Mouse (Mus musculus): Measurements from ENCODE around the gene Zmpste24. TPM values are rescaled to one million over a fixed set of nuclear protein-coding genes. Genes with fewer than 3 reads are reported as not detected.
"Not testable (repeated sequence)": the region's sequence is repeated elsewhere in the genome, so short reads cannot be mapped to it uniquely, and the experiment has no call there.

Zmpste24 gene
- polyA plus RNA-seq, 1 experiment from 2014 or later: 22.3 TPM

DNA sequence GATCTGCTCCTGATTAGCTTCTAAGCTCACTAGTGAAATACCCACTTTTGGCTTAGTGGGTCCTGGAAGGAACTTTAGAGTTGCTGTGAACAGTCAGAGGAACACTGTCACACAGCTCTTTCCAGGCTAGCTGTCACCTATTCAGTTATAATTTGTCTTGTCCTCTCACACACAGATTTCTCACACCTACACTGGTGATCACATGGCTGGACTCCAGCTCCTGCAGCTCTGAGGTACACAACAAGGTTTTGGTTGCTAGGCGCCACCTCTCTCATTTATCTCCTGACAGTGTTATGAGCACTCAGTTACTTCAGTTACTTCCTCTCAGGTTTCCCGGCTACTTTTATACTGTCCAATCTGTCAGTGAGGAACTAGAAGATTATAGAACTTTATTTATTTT is 32.7 kb downstream of the Zmpste24 start:
- H3K27ac ChIP-seq (ENCODE audit: low read depth, low read length): no peak overlapping the region

DNA sequence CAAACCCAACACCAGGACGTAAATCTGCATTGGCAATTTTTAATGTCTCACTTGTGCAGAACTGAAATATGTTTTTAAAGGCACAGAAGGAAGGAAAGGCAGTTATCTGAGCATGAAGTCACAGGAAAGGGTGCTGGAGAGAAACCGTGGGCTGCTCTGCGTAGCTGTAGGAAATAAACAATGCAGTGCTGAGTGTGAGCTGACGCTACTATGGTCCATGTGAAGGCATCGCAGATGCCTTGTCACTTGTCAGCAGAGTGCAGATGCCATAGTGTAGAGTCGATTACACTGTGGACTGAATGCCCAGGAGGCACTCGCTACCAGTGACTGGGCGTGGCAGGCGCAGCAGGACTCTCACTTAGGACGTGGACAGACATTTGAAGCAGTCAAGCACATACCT is 38.8 kb downstream of the Zmpste24 start:
- 92% methylated on average over 10 of the region's 10 CpGs for whole genome bisulfite sequencing
- H3K27me3 ChIP-seq (replicated peaks; ENCODE audit: control insufficient read depth, insufficient read depth, low read length); H3K4me1 ChIP-seq (ENCODE audit: control insufficient read depth, insufficient read depth, low read length); H3K9ac ChIP-seq (ENCODE audit: low read length); H3K9me3 ChIP-seq (replicated peaks; ENCODE audit: control insufficient read depth, low read length); H3K27ac ChIP-seq (ENCODE audit: low read depth, low read length); H3K4me2 ChIP-seq (ENCODE audit: low read length); DNase-seq (ENCODE audit: low spot score); H3K4me3 ChIP-seq (ENCODE audit: low read depth, low read length); ATAC-seq: not testable (repeated sequence)
- H3K36me3 ChIP-seq (ENCODE audit: control insufficient read depth, insufficient read depth, low read length): peaks cover 48% of the 10 kb centered on the region

More for the DNA sequence above, 32.7 kb downstream of the Zmpste24 start:
- Histone ChIP-seq H3K36me3 (ENCODE audit: control insufficient read depth, insufficient read depth, low read length) (peaks cover 60% of the 10 kb centered on the region), H3K9me3 (replicated peaks; ENCODE audit: control insufficient read depth, low read length) (no peaks in the 10 kb centered on the region), H3K4me3 (ENCODE audit: low read depth, low read length) (no peak overlapping the region), H3K27me3 (replicated peaks; ENCODE audit: control insufficient read depth, insufficient read depth, low read length) (no peaks in the 10 kb centered on the region), H3K4me1 (ENCODE audit: control insufficient read depth, insufficient read depth, low read length) (no peaks in the 10 kb centered on the region), H3K4me2 (ENCODE audit: low read length) (no peak overlapping the region), H3K9ac (ENCODE audit: low read length) (no peak overlapping the region)
- DNase-seq (ENCODE audit: low spot score) (no peak), ATAC-seq (no peak)
- WGBS: 86% methylated on average over 2 of the region's 2 CpGs

DNA sequence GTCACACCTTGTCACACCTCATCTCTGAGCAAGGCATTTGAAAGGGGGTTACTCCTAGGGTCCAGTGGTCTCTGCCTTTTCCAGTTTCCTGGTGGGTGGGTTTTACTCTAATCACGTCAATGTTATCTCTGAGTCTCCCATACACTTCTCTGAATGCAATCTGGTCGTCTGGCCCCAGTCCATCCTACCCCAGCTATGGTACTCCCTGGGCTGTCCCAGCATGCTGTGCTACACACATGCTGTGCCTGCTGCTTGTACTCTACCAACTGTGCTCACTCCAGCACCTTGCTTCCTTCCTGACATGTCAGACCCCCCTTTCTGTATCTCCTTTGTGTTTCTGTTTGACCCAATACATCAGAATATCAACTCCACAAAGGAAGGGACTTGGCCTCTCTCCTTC is 41.0 kb downstream of the Zmpste24 start:
- H3K27ac ChIP-seq (ENCODE audit: low read depth, low read length): no peak overlapping the region
- WGBS: 64% methylated on average over 2 of the region's 2 CpGs
- 0 out of 2 replicates have a peak, but pooled peaks cover 2% of the 10 kb centered on the region for H3K4me1 ChIP-seq (ENCODE audit: control insufficient read depth, insufficient read depth, low read length)
- ATAC-seq (peak; percentile 64; the same call in 1 of the 2 replicates), DNase-seq (ENCODE audit: low spot score) (peak; percentile 38)
- H3K36me3 ChIP-seq (ENCODE audit: control insufficient read depth, insufficient read depth, low read length): peaks cover 27% of the 10 kb centered on the region
- H3K27me3 ChIP-seq (replicated peaks; ENCODE audit: control insufficient read depth, insufficient read depth, low read length): no peaks in the 10 kb centered on the region
- no peak overlapping the region for H3K4me2 ChIP-seq (ENCODE audit: low read length)
- no peak overlapping the region for H3K9ac ChIP-seq (ENCODE audit: low read length)
- H3K4me3 ChIP-seq (ENCODE audit: low read depth, low read length): no peak overlapping the region
- no peaks in the 10 kb centered on the region for H3K9me3 ChIP-seq (replicated peaks; ENCODE audit: control insufficient read depth, low read length)

GRCm38 (mm10) chr4:121056342-121056741 is 41.7 kb downstream of the Zmpste24 start:
- no peak overlapping the region for H3K4me3 ChIP-seq (ENCODE audit: low read depth, low read length)
- H3K27ac ChIP-seq (ENCODE audit: low read depth, low read length): no peak overlapping the region
- H3K36me3 ChIP-seq (ENCODE audit: control insufficient read depth, insufficient read depth, low read length): peaks cover 23% of the 10 kb centered on the region
- no peak for DNase-seq (ENCODE audit: low spot score)
- no peak for ATAC-seq
- no peaks in the 10 kb centered on the region for H3K27me3 ChIP-seq (replicated peaks; ENCODE audit: control insufficient read depth, insufficient read depth, low read length)
- H3K9ac ChIP-seq (ENCODE audit: low read length): no peak overlapping the region
- H3K9me3 ChIP-seq (replicated peaks; ENCODE audit: control insufficient read depth, low read length): no peaks in the 10 kb centered on the region
- H3K4me1 ChIP-seq (ENCODE audit: control insufficient read depth, insufficient read depth, low read length): 0 out of 2 replicates have a peak, but pooled peaks cover 2% of the 10 kb centered on the region
- 42% methylated on average over 3 of the region's 3 CpGs for WGBS
- no peak overlapping the region for H3K4me2 ChIP-seq (ENCODE audit: low read length)

DNA sequence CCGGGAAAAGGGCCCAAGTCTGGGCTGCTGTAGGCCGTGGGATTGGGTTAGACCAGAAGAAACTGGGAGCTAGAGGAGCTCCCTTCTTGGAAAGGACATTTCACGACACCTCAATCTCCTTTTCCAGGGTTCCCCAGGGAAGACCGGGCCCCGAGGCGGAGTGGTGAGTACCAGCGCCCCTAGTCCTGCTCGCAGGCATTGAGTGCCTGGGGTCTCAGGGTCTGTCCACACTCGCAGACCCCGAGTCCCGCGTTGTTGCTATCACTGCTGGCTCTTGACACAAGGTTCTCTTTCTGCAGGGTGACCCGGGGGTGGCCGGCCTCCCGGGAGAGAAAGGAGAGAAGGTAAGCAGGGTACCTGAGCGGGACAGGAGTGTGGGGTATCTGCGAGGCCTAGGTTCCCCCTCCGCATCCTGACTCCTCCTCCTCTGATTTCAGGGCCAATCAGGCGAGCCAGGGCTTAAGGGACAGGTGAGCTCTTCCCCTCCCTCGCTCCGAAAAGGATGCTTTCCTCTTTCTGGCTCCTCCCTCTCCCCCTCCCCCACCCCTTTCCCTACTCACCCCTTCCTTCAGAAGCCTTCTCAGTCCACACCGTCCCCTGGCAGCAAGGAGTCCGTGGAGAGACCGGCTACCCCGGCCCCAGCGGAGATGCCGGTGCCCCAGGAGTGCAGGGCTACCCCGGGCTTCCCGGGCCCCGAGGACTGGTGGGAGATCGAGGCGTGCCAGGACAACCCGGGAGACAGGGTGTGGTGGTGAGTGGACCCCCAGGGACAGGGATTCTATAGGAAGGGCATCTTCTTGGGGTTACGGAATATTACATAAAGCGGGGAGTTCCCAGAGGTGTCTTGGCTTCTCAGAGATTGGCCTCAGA is 45.4 kb downstream of the Zmpste24 start:
- 10% methylated on average over 32 of the region's 35 CpGs for WGBS
- no peak overlapping the region for H3K27ac ChIP-seq (ENCODE audit: low read depth, low read length)
- ATAC-seq: peak; percentile 47; the same call in 1 of the 2 replicates
- H3K4me3 ChIP-seq (ENCODE audit: low read depth, low read length): peak overlapping the region; percentile 18
- peak overlapping the region; percentile 25; the same call in 1 of the 2 replicates for H3K9ac ChIP-seq (ENCODE audit: low read length)
- H3K9me3 ChIP-seq (replicated peaks; ENCODE audit: control insufficient read depth, low read length): no peaks in the 10 kb centered on the region
- H3K4me2 ChIP-seq (ENCODE audit: low read length): peak overlapping the region; percentile 27
- no peak for DNase-seq (ENCODE audit: low spot score)
- H3K36me3 ChIP-seq (ENCODE audit: control insufficient read depth, insufficient read depth, low read length): no peaks in the 10 kb centered on the region
- 0 out of 2 replicates have a peak, but pooled peaks cover 2% of the 10 kb centered on the region for H3K4me1 ChIP-seq (ENCODE audit: control insufficient read depth, insufficient read depth, low read length)
- H3K27me3 ChIP-seq (replicated peaks; ENCODE audit: control insufficient read depth, insufficient read depth, low read length): no peaks in the 10 kb centered on the region

- DNase-seq (ENCODE audit: low spot score) (no peak), ATAC-seq (no peak)
- Histone ChIP-seq H3K27ac (ENCODE audit: low read depth, low read length) (no peak overlapping the region), H3K9ac (ENCODE audit: low read length) (no peak overlapping the region; the same call in 1 of the 2 replicates), H3K4me2 (ENCODE audit: low read length) (no peak overlapping the region), H3K4me1 (ENCODE audit: control insufficient read depth, insufficient read depth, low read length) (0 out of 2 replicates have a peak, but pooled peaks cover 2% of the 10 kb centered on the region), H3K4me3 (ENCODE audit: low read depth, low read length) (no peak overlapping the region), H3K36me3 (ENCODE audit: control insufficient read depth, insufficient read depth, low read length) (no peaks in the 10 kb centered on the region), H3K9me3 (replicated peaks; ENCODE audit: control insufficient read depth, low read length) (no peaks in the 10 kb centered on the region), H3K27me3 (replicated peaks; ENCODE audit: control insufficient read depth, insufficient read depth, low read length) (no peaks in the 10 kb centered on the region)
- 18% methylated on average over 4 of the region's 4 CpGs for WGBS
Observed at GRCm38 (mm10) chr4:121051863-121052262, 46.2 kb downstream of the Zmpste24 start.

- no peak for ATAC-seq
- Histone ChIP-seq H3K27ac (ENCODE audit: low read depth, low read length) (no peak overlapping the region), H3K9me3 (replicated peaks; ENCODE audit: control insufficient read depth, low read length) (no peaks in the 10 kb centered on the region), H3K36me3 (ENCODE audit: control insufficient read depth, insufficient read depth, low read length) (no peaks in the 10 kb centered on the region), H3K9ac (ENCODE audit: low read length) (no peak overlapping the region), H3K4me1 (ENCODE audit: control insufficient read depth, insufficient read depth, low read length) (peaks cover 2% of the 10 kb centered on the region; the same call in 1 of the 2 replicates), H3K4me3 (ENCODE audit: low read depth, low read length) (no peak overlapping the region), H3K4me2 (ENCODE audit: low read length) (no peak overlapping the region), H3K27me3 (replicated peaks; ENCODE audit: control insufficient read depth, insufficient read depth, low read length) (peaks cover 3% of the 10 kb centered on the region; the same call in 1 of the 2 replicates)
- no peak for DNase-seq (ENCODE audit: low spot score)
- 60% methylated on average over 3 of the region's 3 CpGs for WGBS
Observed at GRCm38 (mm10) chr4:121042946-121043345, 55.1 kb downstream of the Zmpste24 start.

DNA sequence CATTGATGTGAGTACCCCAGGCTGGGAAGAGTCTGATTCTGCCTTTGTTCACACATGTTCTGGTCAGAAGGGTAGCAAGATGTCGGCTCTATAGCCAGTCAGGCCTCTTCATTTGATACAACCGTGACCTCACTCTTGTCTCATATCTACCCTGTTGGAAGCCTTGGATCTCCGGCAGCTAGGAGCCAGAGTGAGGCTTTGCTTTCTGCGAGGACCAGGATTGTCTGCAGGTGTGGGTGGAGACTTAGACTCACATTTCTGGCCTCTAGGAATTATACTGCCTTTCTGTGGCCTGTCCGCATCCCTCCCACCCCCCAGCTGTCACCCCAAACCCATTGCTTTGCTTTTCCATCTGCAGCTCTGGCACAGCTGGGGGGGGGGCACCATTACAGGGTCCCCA is 55.6 kb downstream of the Zmpste24 start:
- Histone ChIP-seq H3K9ac (ENCODE audit: low read length) (no peak overlapping the region), H3K9me3 (replicated peaks; ENCODE audit: control insufficient read depth, low read length) (no peaks in the 10 kb centered on the region), H3K27me3 (replicated peaks; ENCODE audit: control insufficient read depth, insufficient read depth, low read length) (peaks cover 3% of the 10 kb centered on the region; the same call in 1 of the 2 replicates), H3K4me1 (ENCODE audit: control insufficient read depth, insufficient read depth, low read length) (peaks cover 2% of the 10 kb centered on the region; the same call in 1 of the 2 replicates), H3K27ac (ENCODE audit: low read depth, low read length) (no peak overlapping the region), H3K36me3 (ENCODE audit: control insufficient read depth, insufficient read depth, low read length) (no peaks in the 10 kb centered on the region), H3K4me3 (ENCODE audit: low read depth, low read length) (no peak overlapping the region), H3K4me2 (ENCODE audit: low read length) (no peak overlapping the region)
- 60% methylated on average over 5 of the region's 5 CpGs for WGBS
- no peak for ATAC-seq
- DNase-seq (ENCODE audit: low spot score): no peak

Data from forebrain, embryonic 14.5 days (tissue).